Mouse (Mus musculus) limb, embryonic 12.5 days (tissue): ENCODE results near the gene Anapc11. TPM values are rescaled to one million over a fixed set of nuclear protein-coding genes. Genes with fewer than 3 reads are reported as not detected.
A peak's percentile ranks its signal among the peaks of the same experiment; 100 is the strongest.

Source experiments
- ATAC-seq: fragments of 200-750 bp; cut with Nextera tagmentation; 2 replicates; pipeline ENCODE4 v1.8.0; 2017; ENCODE audit warnings: low read depth, moderate TSS enrichment; ENCODE audit not compliant: insufficient number of reproducible peaks, insufficient read depth, low FRiP score, low TSS enrichment
- H3K27ac ChIP-seq: fragments of 300-500 bp; sonication (generic); 2 replicates; pipeline ENCODE4 v1.5.1; 2016; ENCODE audit warnings: mild to moderate bottlenecking, moderate library complexity
- H3K27me3 ChIP-seq: fragments of 300-500 bp; sonication (generic); 2 replicates; pipeline ENCODE4 v1.6.1; 2016; ENCODE audit warnings: mild to moderate bottlenecking, moderate library complexity
- H3K36me3 ChIP-seq: fragments of 300-500 bp; sonication (generic); 2 replicates; pipeline ENCODE4 v1.6.1; 2016; ENCODE audit warnings: mild to moderate bottlenecking, moderate library complexity
- H3K4me1 ChIP-seq: fragments of 300-500 bp; sonication (generic); replicated peaks from 2 replicates; pipeline ENCODE4 v1.6.1; 2016
- H3K4me2 ChIP-seq: fragments of 300-500 bp; sonication (generic); 2 replicates; pipeline ENCODE4 v1.6.1; 2016; ENCODE audit warnings: mild to moderate bottlenecking, moderate library complexity
- H3K4me3 ChIP-seq: fragments of 300-500 bp; sonication (generic); replicated peaks from 2 replicates; pipeline ENCODE4 v1.5.1; 2016; ENCODE audit warnings: mild to moderate bottlenecking
- H3K9ac ChIP-seq: fragments of 300-500 bp; sonication (generic); replicated peaks from 2 replicates; pipeline ENCODE4 v1.6.1; 2016; ENCODE audit warnings: mild to moderate bottlenecking, moderate library complexity
- H3K9me3 ChIP-seq: fragments of 300-500 bp; sonication (generic); 2 replicates; pipeline ENCODE4 v1.6.1; 2016; ENCODE audit warnings: mild to moderate bottlenecking, moderate library complexity
- WGBS: fragments of 180-500 bp; shearing (Covaris S2); methylation state at CpG from one replicate; pipeline ENCODE4 v1.1.7; 2016; 5-methylcytosine and 5-hydroxymethylcytosine counted together
- polyA plus RNA-seq: library from polyadenylated mRNA; unstranded; fragments of >200 nt; fragmentation: Nextera tagmentation; extraction: Ambion mirVana; gene quantifications from 2 replicates; pipeline ENCODE4 v1.2.1, GENCODE M21; 2016

The Anapc11 gene
- polyA plus RNA-seq, 1 experiment from 2014 or later, result 202 TPM

DNA sequence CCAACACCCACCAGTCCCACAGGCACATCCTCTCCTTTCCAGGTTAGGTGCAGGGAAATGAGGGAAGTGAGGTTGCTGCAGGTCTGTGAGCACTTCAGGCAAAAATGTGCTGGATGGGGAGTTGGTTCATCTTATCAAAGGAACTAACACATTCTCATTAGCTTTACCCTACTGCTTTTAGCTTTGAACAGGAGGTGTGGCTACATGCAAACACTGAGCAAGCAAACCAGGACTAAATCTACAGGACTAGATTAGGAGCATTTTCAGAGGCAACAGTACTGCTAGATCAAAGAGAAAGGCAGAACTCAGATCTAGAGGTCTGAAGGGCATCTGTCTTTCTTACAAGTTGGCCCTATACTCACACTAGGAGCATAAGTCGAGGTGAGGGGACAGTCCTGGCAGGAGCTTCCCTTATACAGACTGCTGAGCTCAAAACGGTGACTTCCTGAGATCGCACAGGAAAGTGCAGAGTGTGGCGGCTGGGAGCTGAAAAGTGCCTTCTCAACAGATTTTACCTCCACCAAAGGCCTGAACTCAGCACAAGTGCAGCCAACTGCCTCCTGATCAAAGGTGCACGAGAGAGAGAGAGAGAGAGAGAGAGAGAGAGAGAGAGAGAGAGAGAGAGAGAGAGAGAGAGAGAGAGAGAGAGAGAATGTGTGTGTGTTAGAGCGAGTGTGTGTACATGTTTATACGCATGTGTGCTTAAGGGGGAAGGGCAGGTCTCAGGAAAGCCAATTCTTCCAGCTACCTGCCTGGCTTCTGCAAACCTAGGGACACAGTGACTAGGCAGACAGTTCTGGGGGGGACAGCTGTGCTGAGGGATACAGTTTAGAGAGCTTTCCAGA lies 32.9 kb downstream of the Anapc11 start:
- 48% methylated on average over 7 of the region's 7 CpGs for WGBS
- peak overlapping the region; percentile 92 for H3K4me2 ChIP-seq
- no peaks in the 10 kb centered on the region for H3K9me3 ChIP-seq
- H3K27ac ChIP-seq, result 0 out of 2 replicates have a peak overlapping the region, but pooled peaks have one; percentile 87
- H3K9ac ChIP-seq, result peak overlapping the region; percentile 48; the same call in 1 of the 2 replicates
- no peak for ATAC-seq
- peaks cover 31% of the 10 kb centered on the region for H3K36me3 ChIP-seq
- peak overlapping the region; percentile 97; the same call in 1 of the 2 replicates for H3K4me3 ChIP-seq
- H3K27me3 ChIP-seq, result no peaks in the 10 kb centered on the region
- peaks cover 28% of the 10 kb centered on the region for H3K4me1 ChIP-seq

DNA sequence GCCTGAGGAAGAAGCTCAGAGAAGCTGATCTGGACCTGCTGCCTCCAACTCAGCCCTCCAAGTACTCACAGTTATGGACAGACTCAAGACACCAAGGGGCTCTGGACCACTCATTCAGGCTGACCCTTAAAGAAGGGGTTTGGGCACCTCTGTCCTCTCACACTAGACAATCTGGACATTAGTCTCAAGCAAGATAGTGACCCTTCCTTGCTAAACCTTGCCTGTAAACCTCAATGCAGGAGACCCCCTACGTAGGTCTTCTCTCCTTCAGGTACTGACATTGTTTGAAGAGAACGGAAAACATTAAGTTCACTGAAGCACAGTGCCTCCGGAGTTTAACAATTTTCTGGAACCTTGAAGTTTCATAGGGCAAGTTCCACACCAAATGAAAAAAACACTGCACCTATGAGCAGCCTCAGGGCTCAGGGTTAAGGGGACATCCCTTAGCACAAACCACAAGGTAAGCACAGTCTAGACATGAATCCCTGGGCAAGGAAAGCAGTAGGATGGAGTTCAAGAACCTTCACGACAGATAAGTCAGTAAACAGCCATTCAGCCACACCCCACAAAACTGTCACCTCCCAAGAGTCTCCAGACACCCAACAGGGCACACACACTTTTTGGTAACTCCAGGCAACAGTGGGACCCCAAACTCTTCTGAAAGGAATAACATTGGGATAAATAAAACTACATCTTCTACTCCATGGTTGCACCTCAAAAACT lies 33.7 kb downstream of the Anapc11 start:
- Histone ChIP-seq H3K4me2 (peak overlapping the region; percentile 92), H3K9me3 (no peaks in the 10 kb centered on the region), H3K27me3 (no peaks in the 10 kb centered on the region), H3K4me1 (peaks cover 28% of the 10 kb centered on the region), H3K4me3 (peak overlapping the region; percentile 97), H3K27ac (peak overlapping the region; percentile 87), H3K36me3 (peaks cover 25% of the 10 kb centered on the region), H3K9ac (peak overlapping the region; percentile 88)
- WGBS, result 56% methylated on average over 4 of the region's 4 CpGs
- no peak for ATAC-seq

DNA sequence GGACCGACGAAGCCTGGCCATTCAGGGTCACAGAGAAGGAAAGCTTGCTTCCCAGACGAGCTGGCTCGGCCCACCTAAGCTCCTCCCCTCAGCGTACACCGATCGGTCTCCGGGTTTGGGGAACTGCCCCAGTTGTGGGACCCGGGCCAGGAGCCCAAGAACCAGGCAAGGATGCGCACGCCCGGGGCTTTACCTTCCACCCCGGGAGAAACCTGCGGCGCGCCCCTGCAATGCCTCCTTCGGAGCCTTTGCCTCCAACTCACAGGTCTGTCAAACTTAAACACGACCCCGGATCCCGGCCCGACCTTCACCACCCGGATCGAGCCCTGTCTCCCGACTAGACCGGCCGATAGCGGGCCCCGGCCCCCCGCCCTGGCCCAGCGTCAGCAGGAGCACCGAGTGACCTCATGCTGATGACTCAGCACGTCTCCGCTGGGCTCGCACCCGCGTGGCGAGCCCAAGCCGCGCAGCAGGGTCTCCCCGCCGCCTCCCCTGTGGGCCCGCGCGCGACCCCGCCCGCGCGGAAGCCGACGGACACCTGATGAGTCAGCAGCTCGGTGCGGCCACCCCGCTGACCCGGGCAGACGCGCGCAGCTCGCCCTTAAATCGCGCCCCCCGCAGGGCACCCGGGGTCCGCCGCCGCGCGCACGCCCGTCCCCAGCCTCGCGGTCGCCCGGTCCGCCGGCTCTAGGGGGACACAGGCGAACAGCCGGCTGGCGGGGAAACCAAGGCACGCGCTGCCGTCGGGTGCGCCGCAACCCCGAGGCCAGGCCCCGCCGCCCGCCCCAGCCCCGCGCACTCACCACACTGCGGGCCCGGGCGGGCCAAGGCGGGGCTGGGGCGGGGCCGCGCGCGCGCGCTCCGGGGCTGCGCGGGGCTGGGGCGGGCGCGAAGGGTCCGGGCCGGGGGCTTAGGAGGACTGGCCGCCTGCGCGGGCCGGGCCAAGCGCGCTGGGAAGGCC lies 34.6 kb downstream of the Anapc11 start:
- peak overlapping the region; percentile 92 for H3K4me2 ChIP-seq
- H3K9ac ChIP-seq, result peak overlapping the region; percentile 88
- H3K27me3 ChIP-seq, result no peaks in the 10 kb centered on the region
- peaks cover 28% of the 10 kb centered on the region for H3K4me1 ChIP-seq
- 1% methylated on average over 114 of the region's 116 CpGs for WGBS
- peak overlapping the region; percentile 97 for H3K4me3 ChIP-seq
- ATAC-seq, result peak; percentile 78
- peaks cover 16% of the 10 kb centered on the region for H3K36me3 ChIP-seq
- H3K27ac ChIP-seq, result peak overlapping the region; percentile 87
- no peaks in the 10 kb centered on the region for H3K9me3 ChIP-seq

DNA sequence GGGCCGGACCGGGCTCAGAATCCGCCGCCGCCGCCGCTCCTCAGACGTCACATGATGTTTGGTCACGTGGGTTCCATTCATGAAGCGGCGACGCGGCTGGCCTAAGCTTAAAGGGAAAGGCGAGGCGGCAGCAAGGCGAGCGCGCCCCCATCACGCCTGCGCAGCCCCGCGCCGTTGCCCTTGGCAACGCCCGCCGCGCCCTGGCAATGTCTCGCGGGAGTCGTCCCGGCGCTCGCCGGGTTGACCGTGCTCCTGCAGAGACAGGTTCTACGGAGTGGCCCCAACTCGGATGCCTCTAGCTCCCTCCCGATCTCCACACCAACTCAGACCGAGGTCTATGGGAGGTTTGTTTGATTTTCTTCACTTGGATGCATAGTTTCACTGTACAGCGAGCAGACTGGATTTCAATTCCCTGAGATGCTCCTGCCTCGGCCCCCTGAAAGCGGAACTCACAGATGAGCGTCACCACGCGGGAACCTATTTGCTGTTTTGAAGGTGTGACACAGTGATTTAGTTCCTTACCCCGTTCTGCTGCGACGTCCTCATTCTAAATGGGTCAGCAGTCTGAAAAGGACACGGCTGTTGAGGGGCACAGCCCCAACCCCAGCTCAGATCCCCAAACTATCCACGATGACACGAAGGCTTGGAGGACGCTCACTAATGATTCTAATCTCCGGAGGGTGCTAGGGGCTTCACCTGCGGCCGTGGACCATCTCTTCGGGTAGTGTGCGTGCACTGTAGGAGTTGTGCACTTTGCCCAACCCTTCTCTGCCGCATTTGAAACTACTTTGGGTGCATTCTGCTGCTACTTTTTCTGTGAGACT lies 35.5 kb downstream of the Anapc11 start, which contains the start of gene Mafg:
TSS of gene Mafg (minus strand) at position 81 of the 824 bp plus-strand sequence.
- H3K4me2 ChIP-seq, result peak within 1 kb of the TSS; percentile 92
- peak within 1 kb of the TSS; percentile 97 for H3K4me3 ChIP-seq
- no peaks in the 10 kb centered on the region for H3K27me3 ChIP-seq
- no peaks in the 10 kb centered on the region for H3K9me3 ChIP-seq
- ATAC-seq, result peak; percentile 86
- H3K9ac ChIP-seq, result peak within 1 kb of the TSS; percentile 88
- peaks cover 12% of the 10 kb centered on the region for H3K36me3 ChIP-seq
- peaks cover 28% of the 10 kb centered on the region for H3K4me1 ChIP-seq
- H3K27ac ChIP-seq, result peak within 1 kb of the TSS; percentile 87
- WGBS, result 11% methylated on average over 58 of the region's 58 CpGs

DNA sequence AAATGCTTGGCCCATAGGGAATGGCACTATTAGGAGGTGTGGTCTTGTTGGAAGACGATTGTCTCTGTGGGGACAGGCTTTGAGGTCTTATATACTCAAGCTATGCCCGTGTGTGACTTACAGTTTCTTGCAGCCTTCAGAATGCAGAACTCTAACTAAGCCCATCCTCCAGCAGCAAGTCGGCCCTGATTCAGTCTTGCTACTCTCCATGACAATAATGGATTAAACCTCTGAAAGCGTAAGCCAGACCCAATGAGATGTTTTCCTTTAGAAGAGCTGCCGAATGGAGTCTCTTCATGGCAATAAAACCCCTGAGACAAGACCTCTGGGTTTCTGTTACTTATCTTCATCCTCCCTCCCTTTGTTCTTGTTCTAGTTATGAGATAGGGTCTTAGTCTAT lies 36.6 kb downstream of the Anapc11 start:
- Histone ChIP-seq H3K4me1 (peaks cover 26% of the 10 kb centered on the region), H3K27ac (no peak overlapping the region), H3K27me3 (no peaks in the 10 kb centered on the region), H3K9me3 (no peaks in the 10 kb centered on the region), H3K4me2 (no peak overlapping the region), H3K9ac (no peak overlapping the region), H3K36me3 (peaks cover under 1% of the 10 kb centered on the region; the same call in 1 of the 2 replicates), H3K4me3 (no peak overlapping the region)
- no peak for ATAC-seq
- 85% methylated on average over 5 of the region's 5 CpGs for WGBS

DNA sequence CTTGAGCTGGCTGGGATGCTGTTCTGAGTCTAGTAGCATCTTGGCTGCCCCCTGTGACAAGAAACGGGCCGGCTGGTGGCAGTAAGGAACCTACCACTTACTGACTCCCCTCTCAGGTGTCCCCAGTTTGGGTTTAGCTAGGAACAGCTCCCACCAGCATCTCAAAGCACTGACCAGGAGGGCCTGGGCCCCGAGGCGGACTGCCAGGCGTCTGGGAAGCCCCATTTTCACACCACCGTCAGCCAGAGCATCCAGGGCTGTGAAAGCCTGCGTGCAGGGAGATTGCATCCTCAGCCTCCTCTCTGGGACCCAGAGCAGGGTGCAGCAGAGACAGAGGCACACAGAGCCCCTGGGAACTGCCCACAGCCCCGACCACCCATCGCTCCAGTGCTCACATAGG lies 43.0 kb downstream of the Anapc11 start:
- H3K4me1 ChIP-seq, result peaks cover 14% of the 10 kb centered on the region
- WGBS, result 44% methylated on average over 9 of the region's 9 CpGs
- H3K9ac ChIP-seq, result peak overlapping the region; percentile 27; the same call in 1 of the 2 replicates
- ATAC-seq, result no peak
- no peaks in the 10 kb centered on the region for H3K36me3 ChIP-seq
- no peak overlapping the region for H3K27ac ChIP-seq
- H3K27me3 ChIP-seq, result no peaks in the 10 kb centered on the region; the same call in 1 of the 2 replicates
- no peaks in the 10 kb centered on the region for H3K9me3 ChIP-seq
- peak overlapping the region; percentile 4; the same call in 1 of the 2 replicates for H3K4me2 ChIP-seq
- 0 out of 2 replicates have a peak overlapping the region, but pooled peaks have one; percentile 2 for H3K4me3 ChIP-seq

DNA sequence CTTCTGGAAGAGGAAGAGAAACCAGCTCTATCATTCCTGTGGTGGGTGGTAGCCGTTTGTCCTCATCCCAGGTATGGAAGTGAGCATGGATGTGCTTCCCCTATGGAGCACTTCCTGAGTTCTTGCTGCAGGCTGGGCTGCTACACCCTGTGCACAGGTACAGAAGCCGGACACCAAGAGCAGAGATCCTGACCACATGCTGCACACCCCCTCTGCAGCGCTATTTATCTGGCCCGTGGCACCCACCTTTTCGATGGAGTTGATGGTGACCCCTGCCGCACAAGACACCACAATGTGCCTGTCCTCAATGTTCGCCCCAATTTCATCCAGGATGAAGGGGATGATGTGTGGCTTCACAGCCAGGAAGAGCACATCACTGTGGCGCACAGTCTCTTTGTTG lies 43.6 kb downstream of the Anapc11 start:
- ATAC-seq, result no peak
- Histone ChIP-seq H3K9ac (no peak overlapping the region; the same call in 1 of the 2 replicates), H3K4me2 (peak overlapping the region; percentile 78; the same call in 1 of the 2 replicates), H3K4me1 (peaks cover 14% of the 10 kb centered on the region), H3K9me3 (no peaks in the 10 kb centered on the region), H3K27me3 (peaks cover under 1% of the 10 kb centered on the region; the same call in 1 of the 2 replicates), H3K4me3 (no peak overlapping the region), H3K36me3 (no peaks in the 10 kb centered on the region), H3K27ac (no peak overlapping the region)
- 79% methylated on average over 8 of the region's 8 CpGs for WGBS

DNA sequence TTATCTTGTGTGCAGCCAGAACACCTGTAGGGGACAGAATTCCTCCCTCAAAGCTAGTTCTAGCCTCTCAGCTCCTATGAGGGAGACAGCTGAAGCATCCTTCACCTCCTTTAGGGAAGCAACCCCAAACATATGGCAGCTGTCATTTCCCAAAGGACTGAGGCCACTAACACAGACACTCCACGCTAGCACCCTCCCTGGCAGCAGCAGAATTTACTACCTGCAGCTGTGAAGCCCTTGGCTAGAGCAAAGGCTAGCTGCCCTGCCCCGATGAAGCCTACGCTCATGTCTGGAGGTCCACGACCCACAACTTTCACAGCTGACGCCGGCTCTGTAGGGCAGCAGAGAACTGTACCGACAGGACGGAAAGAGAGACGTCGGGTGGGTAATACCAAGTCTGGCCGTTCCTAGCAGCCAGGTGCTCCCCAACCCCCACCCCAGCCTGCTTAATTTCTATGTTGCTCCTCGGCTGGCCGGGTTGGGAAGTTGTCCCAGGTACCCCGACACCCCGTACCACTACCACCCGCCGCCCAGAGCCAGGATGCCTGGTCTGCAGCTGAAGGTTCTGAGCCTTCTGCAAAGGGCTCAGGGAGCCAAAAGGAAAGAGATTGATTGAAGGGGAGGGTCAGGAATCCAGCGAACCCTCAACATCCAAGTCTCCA lies 44.8 kb downstream of the Anapc11 start:
- Histone ChIP-seq H3K27me3 (peaks cover 13% of the 10 kb centered on the region), H3K4me1 (peaks cover 22% of the 10 kb centered on the region), H3K27ac (peak overlapping the region; percentile 24; the same call in 1 of the 2 replicates), H3K36me3 (no peaks in the 10 kb centered on the region), H3K4me3 (peak overlapping the region; percentile 42), H3K4me2 (peak overlapping the region; percentile 78), H3K9ac (peak overlapping the region; percentile 61), H3K9me3 (no peaks in the 10 kb centered on the region)
- under 1% methylated on average over 18 of the region's 18 CpGs for WGBS
- ATAC-seq, result peak; percentile 58

DNA sequence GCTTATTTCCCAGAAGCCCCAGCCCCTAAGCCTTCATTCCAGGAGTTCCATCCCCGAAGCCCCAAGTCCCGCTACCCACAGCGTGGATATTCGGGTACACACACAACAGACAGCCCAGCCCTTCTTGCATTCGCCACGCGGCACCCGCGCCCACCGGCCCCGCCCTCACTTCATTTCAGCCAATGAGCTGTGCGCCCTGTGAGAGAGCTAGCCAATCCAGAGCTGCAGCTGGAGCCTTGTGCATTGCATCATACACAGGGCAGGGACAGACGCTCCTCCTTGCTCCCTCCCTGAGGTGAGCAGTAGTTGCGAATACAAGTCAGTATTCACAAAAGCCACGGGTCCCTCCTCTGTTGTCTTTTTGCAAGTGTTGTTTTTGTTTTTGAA lies 45.4 kb downstream of the Anapc11 start, which contains the start of gene Pycr1:
TSS of gene Pycr1 (minus strand) at position 169 of the 387 bp plus-strand sequence.
- peak within 1 kb of the TSS; percentile 75; the same call in 1 of the 2 replicates for H3K27ac ChIP-seq

More for the DNA sequence above, 45.4 kb downstream of the Anapc11 start, which contains the start of gene Pycr1:
- Histone ChIP-seq H3K4me1 (peaks cover 25% of the 10 kb centered on the region), H3K9ac (peak within 1 kb of the TSS; percentile 61), H3K4me2 (peak within 1 kb of the TSS; percentile 78), H3K4me3 (peak within 1 kb of the TSS; percentile 42), H3K36me3 (no peaks in the 10 kb centered on the region), H3K9me3 (no peaks in the 10 kb centered on the region), H3K27me3 (peaks cover 15% of the 10 kb centered on the region)
- under 1% methylated on average over 15 of the region's 15 CpGs for WGBS
- peak; percentile 98 for ATAC-seq
